Mouse (Mus musculus) neutrophil, adult 65 days (primary cell): ENCODE data around the gene Map2k6. TPM values are rescaled to one million over a fixed set of nuclear protein-coding genes. Genes with fewer than 3 reads are reported as not detected.

ENCODE experiments used
- total RNA-seq: library from RNA; stranded (reverse); gene quantifications from 2 replicates; pipeline ENCODE4 v1.2.4, GENCODE M21; 2023

Gene Map2k6
- 5.8 and 6.3 TPM in 2 replicates for total RNA-seq

DNA sequence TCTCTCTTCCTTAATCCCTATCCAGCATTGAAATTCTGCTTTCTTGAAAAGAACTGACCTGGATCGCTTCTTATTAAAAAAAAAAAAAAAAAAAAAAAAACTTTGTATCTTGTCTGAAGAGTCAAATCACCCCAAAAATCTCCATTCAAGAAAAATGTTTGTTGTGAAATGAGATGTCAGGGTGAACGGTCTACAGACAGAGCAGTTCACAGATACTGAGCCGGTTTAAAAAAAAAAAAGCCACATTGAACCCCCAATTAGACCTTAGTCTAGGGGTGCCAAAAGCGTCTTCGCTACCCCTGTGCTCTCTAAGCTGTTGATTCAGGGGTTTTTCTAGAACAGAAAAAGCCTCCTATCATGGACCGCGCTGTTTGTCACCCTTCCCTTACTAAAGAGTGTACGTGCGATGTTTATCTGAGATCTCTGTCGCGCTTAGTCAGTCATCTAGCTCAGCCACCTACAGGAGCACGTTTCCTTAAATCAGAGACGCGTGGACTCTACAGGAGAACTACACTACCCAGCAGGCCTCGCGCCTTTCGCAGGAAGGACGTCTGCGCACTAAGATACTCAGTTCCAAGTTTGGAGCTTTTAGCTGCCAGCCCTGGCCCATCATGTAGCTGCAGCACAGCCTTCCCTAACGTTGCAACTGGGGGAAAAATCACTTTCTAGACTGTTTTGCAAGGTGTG, at the start of gene Map2k6:
TSS of gene Map2k6 (plus strand) at position 570 of the 687 bp plus-strand sequence.

Other genes starting within 250 kb of the Map2k6 start
- 10.4 and 14.5 TPM in 2 replicates for gene Abca9, start 230.9 kb upstream of the Map2k6 start, total RNA-seq
- 1.4 and 1.7 TPM in 2 replicates for gene Abca6, start 147.3 kb upstream of the Map2k6 start, total RNA-seq
- gene Abca5, start 61.4 kb upstream of the Map2k6 start, total RNA-seq = 0.64 and 1.4 TPM in 2 replicates